Mouse (Mus musculus): ENCODE results near the gene Slc16a7. TPM values are rescaled to one million over a fixed set of nuclear protein-coding genes. Genes with fewer than 3 reads are reported as not detected.

Slc16a7 gene
- polyA plus RNA-seq, 3 experiments from 2014 or later = 0.21 TPM; not detected in 2

GRCm38 (mm10) chr10:125324149-125324834 lies 65.0 kb downstream of the Slc16a7 start:
- no peak for ATAC-seq

DNA sequence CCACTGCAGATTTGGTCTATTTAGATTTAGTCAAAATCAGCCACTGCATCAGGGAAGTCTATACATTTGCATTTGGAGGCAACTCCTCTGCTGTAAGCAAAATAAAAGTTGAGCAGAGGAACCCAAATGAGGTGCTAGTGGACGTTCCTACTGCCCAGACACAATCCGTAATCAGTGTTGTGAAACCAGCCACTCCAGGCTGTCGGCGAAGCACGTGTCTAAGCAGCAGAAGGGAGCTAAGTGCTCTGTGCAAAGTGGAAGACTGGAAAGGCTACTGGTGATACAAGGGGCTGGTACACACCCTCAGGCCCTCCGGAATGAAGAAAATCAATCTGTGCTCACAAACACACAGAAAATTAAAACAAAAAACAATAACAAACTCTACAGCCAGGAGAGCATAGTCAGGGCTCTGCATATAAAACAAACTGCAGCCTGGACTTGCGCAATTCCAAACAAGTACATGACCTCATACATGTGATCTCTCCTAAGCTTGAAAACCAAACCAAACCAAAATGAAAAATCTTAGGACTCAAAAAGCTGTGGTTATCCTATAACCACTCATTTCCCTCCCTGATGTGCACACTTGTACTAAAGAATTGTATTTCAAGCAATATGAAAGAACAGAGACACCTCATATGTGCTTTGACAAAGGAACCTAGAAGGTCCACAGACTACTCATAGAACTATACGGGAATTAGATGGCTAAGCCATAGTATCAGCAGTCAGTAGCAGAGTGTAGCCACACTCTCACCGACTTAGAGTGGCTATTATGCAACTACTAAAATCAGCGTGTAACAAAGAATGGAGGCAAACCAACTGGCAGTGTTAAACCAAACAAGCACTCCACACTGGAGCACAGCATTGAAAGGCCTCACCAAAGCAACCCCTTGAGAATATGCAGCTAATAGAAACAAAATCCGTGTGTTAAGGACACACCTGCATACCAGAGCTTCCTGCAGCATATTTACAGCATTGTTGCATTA lies 67.5 kb downstream of the Slc16a7 start:
- ATAC-seq = no peak

DNA sequence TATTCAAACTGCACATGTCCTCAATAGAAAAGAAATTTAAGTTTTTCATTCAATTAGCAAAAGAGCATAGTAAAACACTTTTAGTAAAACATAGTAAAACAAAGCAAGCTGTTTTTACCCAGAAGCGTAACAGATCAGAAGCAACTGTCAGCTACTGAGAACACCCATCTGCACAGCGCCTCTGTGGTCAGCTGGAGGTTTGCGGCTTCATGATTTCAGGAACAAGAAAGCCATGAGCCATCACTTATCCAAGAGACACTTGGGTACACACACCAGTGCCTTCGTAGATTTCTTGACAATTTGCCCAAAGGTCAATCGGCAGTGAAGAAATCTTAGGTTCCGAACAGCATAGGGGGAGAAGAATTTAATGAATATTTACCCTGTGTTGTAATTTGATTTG lies 71.9 kb downstream of the Slc16a7 start:
- no peak for ATAC-seq

DNA sequence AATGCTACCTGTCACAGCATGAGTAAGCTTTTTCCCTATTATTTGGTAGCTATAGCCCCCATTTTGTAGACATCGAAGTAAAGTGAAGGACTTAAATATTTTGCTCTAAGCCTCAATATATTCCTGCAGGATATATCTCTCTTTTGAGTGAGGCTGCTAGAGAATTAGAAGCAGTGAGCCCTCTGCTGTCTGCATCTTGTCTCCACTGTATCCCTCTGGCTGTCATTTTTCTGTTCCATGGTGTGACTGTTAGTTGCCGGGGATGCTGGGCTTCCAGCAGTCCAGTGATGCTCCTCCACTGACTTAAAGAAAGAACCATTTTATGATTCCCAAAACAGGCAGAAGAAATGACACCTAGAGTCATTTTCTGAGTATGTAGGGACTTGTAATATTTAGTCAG lies 78.4 kb downstream of the Slc16a7 start:
- no peak for ATAC-seq

DNA sequence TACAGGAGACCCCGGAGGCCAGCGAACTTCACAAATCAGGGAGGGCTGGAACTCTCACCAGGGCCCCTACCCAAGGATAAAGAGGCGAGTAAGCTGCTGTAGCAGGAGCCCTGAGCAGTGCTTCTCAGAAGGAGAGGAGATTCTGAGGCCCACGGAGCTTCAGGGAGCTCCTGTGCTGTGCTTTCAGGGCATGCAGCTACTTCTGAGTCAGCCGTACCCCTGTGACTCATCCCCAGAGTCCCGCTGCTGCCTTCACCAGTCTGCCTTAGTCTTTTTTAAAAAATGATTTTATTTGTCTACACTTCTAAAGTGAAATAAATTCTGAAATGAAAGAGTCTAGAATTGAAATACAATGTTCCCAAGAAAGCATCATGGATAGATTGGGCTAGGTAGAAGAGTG lies 91.2 kb downstream of the Slc16a7 start:
- no peak for ATAC-seq

- no peak for ATAC-seq
Measured at GRCm38 (mm10) chr10:125290320-125290719, 98.9 kb downstream of the Slc16a7 start.

DNA sequence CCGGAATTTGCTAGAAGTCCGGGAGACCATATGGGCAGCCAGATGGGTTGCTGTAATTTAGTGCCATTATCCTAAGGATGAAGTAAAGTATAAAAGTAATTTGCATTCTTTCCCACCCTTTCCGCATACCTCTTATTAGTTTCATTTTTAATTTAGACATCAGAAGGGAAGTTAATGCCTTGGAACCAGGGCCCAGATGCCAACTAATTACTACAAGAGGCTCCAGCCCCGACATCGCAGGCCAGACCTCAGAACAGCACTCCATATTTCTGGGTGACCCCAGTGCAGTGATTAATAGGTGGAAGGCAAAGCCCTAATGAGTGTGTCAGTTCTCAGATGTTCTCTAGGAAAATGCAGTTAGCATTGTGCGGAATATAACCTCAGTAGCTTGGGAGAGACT lies 100.7 kb downstream of the Slc16a7 start:
- ATAC-seq = no peak

GRCm38 (mm10) chr10:125285386-125285785 lies 103.9 kb downstream of the Slc16a7 start:
- no peak for ATAC-seq

GRCm38 (mm10) chr10:125275149-125275848 lies 114.0 kb downstream of the Slc16a7 start:
- ATAC-seq = no peak

DNA sequence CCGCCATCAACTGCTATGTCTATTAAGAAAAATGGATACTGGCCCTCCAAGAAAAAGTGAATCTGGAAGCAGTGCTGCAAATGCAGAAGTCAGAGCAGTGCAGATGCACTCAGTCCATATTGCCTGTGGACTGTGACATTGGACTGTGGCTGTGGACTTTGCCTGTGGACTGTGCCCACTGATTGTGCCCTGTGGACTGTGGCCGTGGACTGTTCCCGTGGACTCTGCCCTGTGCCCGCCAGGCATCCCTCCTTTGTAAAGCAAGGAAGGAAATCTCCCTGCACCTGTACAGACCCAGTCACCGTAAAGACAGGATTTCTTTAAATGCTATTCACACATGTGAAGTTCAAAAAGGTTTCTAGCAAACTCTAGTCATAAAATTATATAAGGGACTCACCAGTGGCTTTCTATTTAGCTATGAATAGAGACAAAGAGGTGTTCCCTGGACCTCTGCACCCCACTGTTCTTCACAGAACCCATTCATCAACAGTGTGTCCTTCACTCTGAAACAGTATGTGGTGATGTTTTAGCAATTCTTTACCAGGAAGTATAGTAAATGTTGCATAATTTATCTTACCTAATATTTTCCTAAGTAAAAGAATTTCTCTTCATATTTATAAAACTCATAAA lies 114.6 kb downstream of the Slc16a7 start:
- ATAC-seq = no peak

DNA sequence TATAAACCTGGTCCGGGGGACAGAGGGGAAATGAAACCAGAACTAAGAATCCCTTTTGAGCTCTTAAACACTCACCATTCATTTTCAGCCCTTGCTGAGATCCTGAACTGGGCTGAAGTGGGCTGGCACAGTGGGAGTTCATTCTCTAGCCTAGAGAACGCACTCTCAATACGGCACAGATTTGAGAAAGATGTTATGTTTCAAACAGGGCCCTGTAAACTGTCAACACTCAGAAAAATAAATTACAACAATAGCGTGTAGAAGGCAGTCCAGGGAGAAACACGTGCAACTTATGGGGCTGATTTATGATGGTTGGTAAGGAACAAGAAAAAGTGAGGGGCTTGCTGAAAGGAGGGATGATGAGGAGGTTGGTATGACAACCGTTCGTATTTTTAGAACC lies 115.5 kb downstream of the Slc16a7 start:
- no peak for ATAC-seq

DNA sequence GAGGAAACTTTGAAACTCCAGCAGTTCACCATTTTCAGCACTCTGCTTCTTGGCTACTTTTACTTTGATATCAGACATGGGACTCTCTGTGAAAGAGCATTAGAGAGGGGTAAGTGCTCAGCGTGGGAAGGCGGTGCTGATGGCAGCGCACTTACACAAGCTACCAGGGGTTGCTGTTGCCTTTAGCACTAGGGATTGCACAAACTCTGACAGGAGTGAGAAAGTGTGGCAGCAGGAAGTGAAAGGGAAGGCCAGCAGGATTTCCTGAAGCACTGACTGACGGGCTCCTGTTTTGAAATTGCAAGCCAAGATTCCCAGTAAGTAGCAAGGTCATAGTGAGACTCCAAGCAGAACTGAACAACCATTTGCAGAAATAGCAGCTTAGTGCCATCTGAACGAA lies 117.8 kb downstream of the Slc16a7 start:
- ATAC-seq = no peak

- ATAC-seq = no peak
Measured at GRCm38 (mm10) chr10:125270266-125270665, 119.0 kb downstream of the Slc16a7 start.

DNA sequence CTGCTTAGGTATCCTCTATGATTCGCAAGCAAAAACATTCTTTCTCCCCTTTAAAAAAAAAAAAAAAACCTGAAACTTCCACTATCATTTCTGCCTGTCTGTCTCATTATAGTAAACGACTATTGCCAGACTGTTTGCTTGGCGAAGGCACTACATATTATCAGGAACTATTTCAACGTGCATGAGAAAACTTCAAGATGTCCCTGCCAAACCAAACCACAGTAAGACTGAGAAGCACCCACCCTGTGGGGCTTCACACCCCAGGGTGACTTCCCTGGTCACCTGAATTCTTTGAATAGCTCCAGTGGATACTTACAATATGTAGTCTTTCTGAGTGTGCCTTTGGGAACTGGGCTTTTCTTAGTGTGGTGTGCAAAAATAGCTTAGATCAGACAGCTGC lies 122.9 kb downstream of the Slc16a7 start:
- ATAC-seq = no peak

GRCm38 (mm10) chr10:125265901-125266300 lies 123.4 kb downstream of the Slc16a7 start:
- ATAC-seq = no peak

GRCm38 (mm10) chr10:125265467-125265866 lies 123.8 kb downstream of the Slc16a7 start:
- ATAC-seq = no peak

DNA sequence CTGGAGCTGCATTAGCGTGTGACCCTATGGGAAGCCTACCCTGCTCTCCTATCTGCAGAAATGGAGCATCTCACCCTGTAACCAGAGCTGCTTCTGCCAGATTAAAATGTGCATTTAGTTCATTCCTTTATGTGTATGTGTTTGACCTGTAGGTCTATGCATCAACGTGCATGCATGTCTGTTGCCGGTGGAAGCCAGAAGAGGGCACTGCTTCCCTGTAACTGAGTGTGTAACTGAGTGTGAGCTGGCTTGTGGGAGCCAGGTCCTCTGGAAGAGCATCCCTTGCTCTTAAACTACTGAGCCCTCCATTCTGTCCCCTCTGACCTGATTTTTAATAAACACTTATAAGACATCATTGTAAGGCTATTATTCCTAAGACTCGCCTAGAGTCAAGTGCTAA lies 124.3 kb downstream of the Slc16a7 start:
- ATAC-seq = no peak

- ATAC-seq = no peak
Measured at GRCm38 (mm10) chr10:125255904-125256303, 133.4 kb downstream of the Slc16a7 start.

- ATAC-seq = no peak
Measured at GRCm38 (mm10) chr10:125214536-125214935, 174.7 kb downstream of the Slc16a7 start.

GRCm38 (mm10) chr10:125213805-125214204 lies 175.5 kb downstream of the Slc16a7 start:
- ATAC-seq = no peak

DNA sequence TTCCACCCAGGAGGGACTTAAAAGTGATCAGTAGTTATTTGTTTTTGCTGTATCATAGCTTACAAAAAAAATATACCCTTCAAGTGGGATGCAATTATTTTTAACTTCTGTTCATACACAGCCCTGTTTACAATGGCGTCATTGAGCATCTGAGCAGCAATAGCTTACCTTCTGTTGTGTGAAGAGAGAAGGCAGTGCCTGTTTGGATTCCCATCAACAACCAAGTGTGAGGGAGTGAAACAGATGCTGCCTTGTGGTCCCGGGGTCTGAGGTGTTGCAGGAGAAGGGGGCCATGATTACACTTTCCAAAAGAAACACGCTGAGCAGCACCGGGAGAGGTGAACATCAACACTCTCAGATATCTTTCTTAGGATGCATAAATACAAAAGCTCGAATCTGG lies 201.7 kb downstream of the Slc16a7 start:
- no peak for ATAC-seq

- no peak for ATAC-seq
Measured at GRCm38 (mm10) chr10:125185387-125185786, 203.9 kb downstream of the Slc16a7 start.

- ATAC-seq = no peak
Measured at GRCm38 (mm10) chr10:125184146-125184545, 205.1 kb downstream of the Slc16a7 start.
